Mouse (Mus musculus) 3134 (cell line): ENCODE data around the gene Btaf1.
A peak's percentile ranks its signal among the peaks of the same experiment; 100 is the strongest.
"Not testable (repeated sequence)": the region's sequence is repeated elsewhere in the genome, so short reads cannot be mapped to it uniquely, and the experiment has no call there.

Source experiments
- DNase-seq: peaks from one replicate; pipeline ENCODE4 v3.0.0-alpha.2; 2011; ENCODE audit warnings: low spot score; ENCODE audit not compliant: insufficient read length; ENCODE audit errors: extremely low read depth

The Btaf1 gene

DNA sequence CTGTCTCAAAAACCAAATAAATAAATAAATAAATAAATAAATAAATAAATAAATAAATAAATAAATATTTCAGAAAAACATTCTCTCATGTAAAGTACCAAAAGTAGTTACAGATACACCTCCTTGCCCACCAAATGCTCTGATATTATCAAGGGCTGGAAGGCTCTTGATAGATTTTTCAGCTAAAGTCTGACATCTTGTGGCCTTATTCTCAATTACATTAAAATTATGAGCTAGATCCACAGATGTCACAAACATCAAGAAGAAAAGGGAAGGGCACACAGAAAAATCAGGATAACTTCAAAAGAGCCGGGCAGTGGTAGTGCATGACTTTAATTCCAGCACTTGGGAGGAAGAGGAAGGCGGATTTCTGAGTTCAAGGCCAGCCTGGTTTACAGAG, 3.9 kb upstream of the Btaf1 start:
- DNase-seq, result peak; percentile 28

GRCm38 (mm10) chr19:36922936-36923335, 2.9 kb upstream of the Btaf1 start:
- DNase-seq, result no peak

- DNase-seq, result peak; percentile 9
Measured at GRCm38 (mm10) chr19:36926553-36927236, 816 bp downstream of the Btaf1 start.

DNA sequence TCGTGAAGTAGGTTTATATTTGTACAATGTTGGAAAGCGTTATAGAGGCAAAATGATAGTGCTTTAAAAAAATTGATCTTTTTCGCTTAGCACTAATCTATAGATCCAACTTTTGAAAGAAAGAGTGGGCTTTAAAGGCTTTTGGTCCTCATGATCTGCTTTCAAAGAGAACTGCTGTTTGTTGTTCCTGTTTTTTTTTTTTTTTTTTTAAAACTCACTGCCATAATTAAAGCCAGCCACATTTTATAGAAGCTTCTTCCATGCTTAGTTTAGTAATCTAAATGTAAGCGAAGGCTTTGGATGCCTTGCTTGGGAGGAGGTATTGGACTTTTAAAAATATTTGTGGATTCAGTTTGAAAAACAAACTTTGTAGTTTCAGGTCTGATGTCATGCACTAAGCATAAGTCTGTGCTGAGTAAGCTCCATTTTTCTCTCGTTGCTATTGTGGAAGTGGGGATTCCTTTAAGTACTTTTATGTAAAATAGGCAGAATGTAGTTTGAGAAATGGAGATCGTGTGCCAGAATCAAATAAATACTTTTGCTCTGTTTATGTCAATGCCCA, 2.0 kb downstream of the Btaf1 start:
- no peak for DNase-seq

- no peak for DNase-seq
Measured at GRCm38 (mm10) chr19:36929816-36930215, 3.9 kb downstream of the Btaf1 start.

GRCm38 (mm10) chr19:36932097-36932496, 6.2 kb downstream of the Btaf1 start:
- DNase-seq, result no peak

DNA sequence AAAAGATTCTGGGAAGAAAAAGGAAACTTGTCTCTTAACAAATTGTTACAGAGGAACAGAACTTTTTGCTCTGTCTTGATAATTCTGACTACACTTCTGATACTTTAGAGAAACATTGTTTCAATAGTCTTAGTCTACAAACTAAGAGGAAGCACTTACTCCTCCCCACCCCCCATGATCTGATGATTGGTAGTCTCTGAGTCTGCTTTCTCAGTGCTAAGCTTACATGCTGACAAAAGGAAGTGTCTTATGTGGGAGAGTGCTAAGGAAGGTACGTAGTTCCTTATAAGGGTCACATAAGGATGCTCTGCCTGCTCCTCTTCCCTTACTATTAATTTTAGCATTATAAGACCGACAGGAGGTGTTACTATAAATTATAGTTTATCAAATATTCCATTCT, 6.7 kb downstream of the Btaf1 start:
- no peak for DNase-seq

DNA sequence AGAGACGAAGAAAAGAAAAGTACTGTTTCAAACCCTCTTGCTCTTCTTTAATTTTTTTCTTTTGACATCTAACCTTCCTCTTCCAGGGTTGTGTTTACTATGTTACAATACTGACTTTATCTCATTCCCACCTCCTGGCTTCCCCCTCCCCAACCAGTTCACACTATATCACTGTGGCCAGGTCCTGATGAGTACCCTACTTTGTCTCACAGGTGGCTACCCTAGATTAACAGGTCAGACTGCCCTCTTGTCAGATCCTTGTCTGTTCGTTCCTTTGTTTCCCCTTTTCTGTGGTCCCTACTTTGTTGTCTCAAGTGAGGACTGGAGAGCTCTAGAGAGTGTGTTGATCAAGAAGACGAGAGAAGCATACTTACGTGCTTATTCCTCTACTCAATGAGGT, 10.4 kb downstream of the Btaf1 start:
- DNase-seq, result no peak

GRCm38 (mm10) chr19:36938008-36938407, 12.1 kb downstream of the Btaf1 start:
- DNase-seq, result no peak

GRCm38 (mm10) chr19:36940064-36940463, 14.2 kb downstream of the Btaf1 start:
- DNase-seq, result no peak

GRCm38 (mm10) chr19:36953637-36954206, 27.8 kb downstream of the Btaf1 start:
- DNase-seq, result no peak

GRCm38 (mm10) chr19:36958331-36958730, 32.5 kb downstream of the Btaf1 start:
- DNase-seq, result no peak

GRCm38 (mm10) chr19:36961320-36961719, 35.4 kb downstream of the Btaf1 start:
- DNase-seq, result no peak

DNA sequence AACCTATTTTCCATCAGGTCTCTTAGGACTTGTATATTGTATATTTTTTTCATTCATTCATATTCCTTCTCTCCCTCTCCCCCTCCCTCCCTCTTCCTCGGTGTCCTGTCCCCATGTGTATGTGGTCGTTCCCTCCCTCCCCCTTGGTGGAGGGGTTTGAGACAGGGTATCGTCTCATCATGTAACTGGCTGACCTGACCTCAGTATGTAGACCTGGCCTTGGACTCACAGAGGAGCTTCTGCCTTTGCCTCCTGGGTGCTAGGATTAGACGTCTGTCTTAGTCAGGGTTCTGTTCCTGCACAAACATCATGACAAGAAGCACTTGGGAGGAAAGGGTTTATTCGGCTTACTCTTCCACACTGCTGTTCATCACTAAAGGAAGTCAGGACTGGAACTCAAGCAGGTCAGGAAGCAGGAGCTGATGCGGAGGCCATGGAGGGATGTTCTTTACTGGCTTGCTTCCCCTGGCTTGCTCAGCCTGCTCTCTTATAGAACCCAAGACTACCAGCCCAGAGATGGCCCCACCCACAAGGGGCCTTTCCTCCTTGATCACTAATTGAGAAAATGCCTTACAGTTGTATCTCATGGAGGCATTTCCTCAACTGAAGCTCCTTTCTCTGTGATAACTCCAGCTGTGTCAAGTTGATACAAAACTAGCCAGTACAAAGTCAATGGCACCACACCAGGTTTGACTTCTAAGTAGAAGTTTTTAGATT, 36.8 kb downstream of the Btaf1 start:
- not testable (repeated sequence) for DNase-seq

DNA sequence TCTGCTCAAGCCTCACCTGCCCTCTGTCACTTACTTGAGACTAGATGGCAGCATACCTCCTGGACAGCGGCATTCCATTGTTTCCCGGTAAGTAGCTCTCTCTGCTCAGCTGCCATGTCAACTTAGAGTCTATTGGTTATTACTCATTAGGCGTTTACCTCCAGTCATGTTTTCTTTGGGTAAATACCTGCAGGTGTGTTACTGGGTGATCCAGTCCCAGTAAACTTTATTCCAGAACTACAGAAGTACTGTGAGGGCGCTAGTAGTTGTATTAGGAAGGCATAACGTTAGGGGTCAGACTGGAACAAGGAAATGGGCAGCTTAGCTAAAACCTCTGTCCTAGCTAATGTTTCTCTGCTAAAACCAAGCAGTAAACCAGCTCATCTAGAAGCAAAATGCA, 78.7 kb downstream of the Btaf1 start:
- no peak for DNase-seq

DNA sequence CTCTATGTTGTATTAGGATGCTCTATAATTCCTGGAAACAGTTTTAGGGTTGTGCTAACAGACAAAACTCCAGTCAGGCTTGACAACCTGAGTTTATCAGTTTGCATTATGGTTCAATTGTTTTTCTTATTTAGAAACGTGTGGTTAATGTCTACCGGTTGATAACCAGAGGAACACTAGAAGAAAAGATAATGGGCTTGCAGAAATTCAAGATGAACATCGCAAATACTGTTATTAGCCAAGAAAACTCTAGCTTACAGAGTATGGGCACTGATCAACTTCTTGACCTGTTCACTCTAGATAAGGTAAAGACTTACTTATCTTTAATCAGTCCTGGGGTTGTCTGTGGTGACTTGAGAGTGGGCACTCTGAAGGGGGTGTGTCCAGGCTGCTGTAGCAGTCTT, 84.0 kb downstream of the Btaf1 start:
- DNase-seq, result no peak

DNA sequence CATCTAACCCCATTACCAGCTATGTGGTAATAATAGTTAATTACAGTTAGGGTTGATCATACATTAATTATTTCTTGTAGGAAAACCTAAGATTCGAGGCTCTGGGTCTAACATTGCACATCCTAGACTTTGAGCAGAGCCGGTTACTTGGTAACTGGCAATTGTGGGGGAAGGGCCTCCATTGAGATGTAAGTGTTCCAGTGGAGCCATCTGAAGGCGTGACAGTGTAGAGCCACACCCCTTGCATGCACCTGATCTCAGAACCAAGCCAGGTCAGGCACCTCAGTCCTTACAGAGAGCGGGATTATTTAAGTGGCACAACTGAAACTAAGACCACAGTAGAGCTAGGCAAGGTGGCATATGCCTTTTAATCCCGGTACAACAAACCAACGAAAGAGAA, 87.6 kb downstream of the Btaf1 start:
- DNase-seq, result no peak

GRCm38 (mm10) chr19:37014173-37014939, 88.5 kb downstream of the Btaf1 start:
- no peak for DNase-seq

DNA sequence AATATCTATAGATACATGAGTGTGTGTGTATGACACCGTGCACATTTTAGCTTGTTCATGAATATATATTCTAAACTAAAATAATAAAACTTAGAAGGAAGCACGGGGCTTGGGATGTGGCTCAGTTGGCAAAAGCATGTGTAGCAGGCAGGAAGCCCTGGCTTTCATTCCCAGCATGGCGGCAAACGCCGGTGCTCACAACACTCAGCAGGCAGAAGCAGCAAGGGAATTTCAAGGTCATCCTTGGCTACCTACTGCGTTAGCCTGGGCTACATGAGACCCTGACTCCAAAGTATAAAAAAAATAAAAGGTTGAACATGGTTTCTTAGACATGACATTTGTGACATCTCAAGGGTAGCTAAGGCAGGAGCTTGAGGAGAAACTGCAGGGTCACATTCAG, 91.0 kb downstream of the Btaf1 start:
- no peak for DNase-seq

DNA sequence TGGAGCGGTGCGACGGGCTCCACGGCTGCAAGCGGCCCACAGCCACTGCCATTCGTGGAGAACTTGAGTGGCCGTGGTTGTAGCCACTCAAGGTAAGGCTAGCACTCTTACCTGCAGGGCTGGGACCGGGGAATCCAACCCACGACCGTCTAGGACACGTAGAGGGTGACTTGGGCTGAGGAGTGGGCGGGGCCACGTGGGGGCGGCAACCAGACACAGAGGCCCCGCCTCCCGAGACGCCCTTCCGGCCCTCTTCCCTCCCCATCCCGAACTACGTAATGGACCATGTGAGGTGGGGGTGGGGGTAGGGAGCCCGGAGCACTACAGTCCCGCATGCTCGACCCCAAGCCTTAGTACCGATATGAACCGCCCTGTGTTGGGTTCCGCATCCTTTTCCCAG, 92.5 kb downstream of the Btaf1 start:
- DNase-seq, result no peak

GRCm38 (mm10) chr19:37018931-37019330, 93.1 kb downstream of the Btaf1 start:
- no peak for DNase-seq
